Mouse (Mus musculus): ENCODE measurements at regions not wholly inside any gene's neighbourhood (a gene's known extent, or its start where the extent isn't known, plus 50 kb on each side); places are given as distances from the start of the nearest gene placed in this dataset.

GRCm38 (mm10) chr6:100439071-100439737, 151.9 kb upstream of the Rybp start:
- peak overlapping the region; percentile 27 for H3K4me3 ChIP-seq (ENCODE audit: low read length)
- no peak overlapping the region; the same call in 1 of the 2 replicates for H3K9ac ChIP-seq (replicated peaks; ENCODE audit: low read length)
- H3K36me3 ChIP-seq (ENCODE audit: insufficient read depth, low read length), result no peaks in the 10 kb centered on the region
- H3K4me1 ChIP-seq (ENCODE audit: insufficient read depth, low read length), result peaks cover 8% of the 10 kb centered on the region
- H3K27me3 ChIP-seq (ENCODE audit: insufficient read depth, low read length), result no peaks in the 10 kb centered on the region
- no peak overlapping the region for H3K27ac ChIP-seq
- ATAC-seq, result peak; percentile 11; the same call in 1 of the 2 replicates
- H3K4me2 ChIP-seq (ENCODE audit: low read depth, low read length), result peak overlapping the region; percentile 53
- 8% methylated on average over 8 of the region's 8 CpGs for WGBS
- DNase-seq (ENCODE audit: low spot score), result no peak
- TF ChIP-seq CTCF (IDR thresholded peaks at IDR 0.05; ENCODE audit: low read depth), result no peak
- H3K9me3 ChIP-seq (ENCODE audit: low read length), result no peaks in the 10 kb centered on the region

- Histone ChIP-seq H3K4me2 (ENCODE audit: low read depth, low read length) (peak overlapping the region; percentile 53), H3K27ac (no peak overlapping the region), H3K9ac (replicated peaks; ENCODE audit: low read length) (no peak overlapping the region; the same call in 1 of the 2 replicates), H3K36me3 (ENCODE audit: insufficient read depth, low read length) (no peaks in the 10 kb centered on the region), H3K4me1 (ENCODE audit: insufficient read depth, low read length) (peaks cover 8% of the 10 kb centered on the region), H3K9me3 (ENCODE audit: low read length) (no peaks in the 10 kb centered on the region), H3K4me3 (ENCODE audit: low read length) (peak overlapping the region; percentile 27), H3K27me3 (ENCODE audit: insufficient read depth, low read length) (no peaks in the 10 kb centered on the region)
- TF ChIP-seq CTCF (IDR thresholded peaks at IDR 0.05; ENCODE audit: low read depth), result no peak
- DNase-seq (ENCODE audit: low spot score) (peak; percentile 62), ATAC-seq (peak; percentile 76)
- WGBS, result 2% methylated on average over 13 of the region's 13 CpGs
These were observed 151.3 kb upstream of the Rybp start for GRCm38 (mm10) chr6:100438511-100438991.

DNA sequence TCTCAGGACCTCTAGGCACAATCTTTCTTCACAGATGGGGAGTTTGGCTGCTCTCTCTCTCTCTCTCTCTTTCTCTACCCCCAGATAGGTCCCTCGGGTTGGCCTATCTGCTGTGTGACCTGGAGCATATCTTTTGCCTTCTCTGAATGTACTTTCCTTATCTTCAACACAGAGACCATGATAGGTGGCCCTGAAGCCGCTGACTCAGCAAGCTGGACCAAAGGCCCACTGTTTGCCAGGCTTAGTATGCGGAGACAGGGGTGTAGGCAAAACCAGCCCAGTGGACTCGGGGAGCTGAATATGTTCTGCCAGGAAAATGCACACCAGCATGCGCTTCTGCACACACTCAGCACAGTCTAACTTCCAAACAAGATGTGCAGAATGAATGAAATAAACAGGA, 150.7 kb upstream of the Rybp start:
- Histone ChIP-seq H3K4me1 (ENCODE audit: insufficient read depth, low read length) (peaks cover 8% of the 10 kb centered on the region), H3K9me3 (ENCODE audit: low read length) (no peaks in the 10 kb centered on the region), H3K4me3 (ENCODE audit: low read length) (no peak overlapping the region), H3K9ac (replicated peaks; ENCODE audit: low read length) (no peak overlapping the region), H3K4me2 (ENCODE audit: low read depth, low read length) (peak overlapping the region; percentile 53; the same call in 1 of the 2 replicates), H3K27me3 (ENCODE audit: insufficient read depth, low read length) (no peaks in the 10 kb centered on the region), H3K27ac (no peak overlapping the region), H3K36me3 (ENCODE audit: insufficient read depth, low read length) (no peaks in the 10 kb centered on the region)
- ATAC-seq (no peak), DNase-seq (ENCODE audit: low spot score) (no peak)
- 42% methylated on average over 5 of the region's 5 CpGs for WGBS
- TF ChIP-seq CTCF (IDR thresholded peaks at IDR 0.05; ENCODE audit: low read depth), result no peak

- no peaks in the 10 kb centered on the region for H3K36me3 ChIP-seq (ENCODE audit: insufficient read depth, low read length)
- 86% methylated on average over 2 of the region's 2 CpGs for WGBS
- ATAC-seq, result no peak
These were observed 149.2 kb upstream of the Rybp start for GRCm38 (mm10) chr6:100436507-100436906.

DNA sequence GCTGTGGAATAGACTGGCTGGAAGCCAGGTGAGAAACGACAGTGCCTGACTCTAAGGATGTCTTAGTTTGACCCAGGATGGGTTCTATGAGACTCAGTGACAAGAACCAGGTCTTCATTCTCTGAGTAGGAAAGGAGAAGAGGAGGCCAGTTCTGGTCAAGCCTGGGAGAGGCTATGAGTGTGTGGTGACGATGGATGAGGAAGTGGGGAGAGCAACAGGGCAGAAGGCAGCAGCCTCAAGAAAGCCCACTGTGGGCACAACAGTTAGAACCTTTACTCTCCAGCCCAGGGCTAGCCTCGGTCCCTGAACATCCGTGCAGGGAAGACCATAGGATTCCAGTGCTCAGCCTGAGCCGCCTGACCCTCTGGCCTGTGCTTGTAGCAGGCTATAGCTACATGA, 147.9 kb upstream of the Rybp start:
- 52% methylated on average over 5 of the region's 5 CpGs for WGBS
- H3K4me2 ChIP-seq (ENCODE audit: low read depth, low read length), result no peak overlapping the region
- DNase-seq (ENCODE audit: low spot score) (no peak), ATAC-seq (no peak)
- TF ChIP-seq CTCF (IDR thresholded peaks at IDR 0.05; ENCODE audit: low read depth), result no peak
- H3K36me3 ChIP-seq (ENCODE audit: insufficient read depth, low read length), result no peaks in the 10 kb centered on the region
- no peak overlapping the region for H3K27ac ChIP-seq
- H3K9me3 ChIP-seq (ENCODE audit: low read length), result no peaks in the 10 kb centered on the region
- no peaks in the 10 kb centered on the region for H3K27me3 ChIP-seq (ENCODE audit: insufficient read depth, low read length)
- H3K4me1 ChIP-seq (ENCODE audit: insufficient read depth, low read length), result peaks cover 8% of the 10 kb centered on the region
- no peak overlapping the region for H3K4me3 ChIP-seq (ENCODE audit: low read length)
- H3K9ac ChIP-seq (replicated peaks; ENCODE audit: low read length), result no peak overlapping the region

More at GRCm38 (mm10) chr6:100436507-100436906, 149.2 kb upstream of the Rybp start:
- Histone ChIP-seq H3K27me3 (ENCODE audit: insufficient read depth, low read length) (no peaks in the 10 kb centered on the region), H3K4me3 (ENCODE audit: low read length) (no peak overlapping the region), H3K9me3 (ENCODE audit: low read length) (no peaks in the 10 kb centered on the region), H3K27ac (no peak overlapping the region), H3K4me2 (ENCODE audit: low read depth, low read length) (no peak overlapping the region), H3K4me1 (ENCODE audit: insufficient read depth, low read length) (peaks cover 8% of the 10 kb centered on the region), H3K9ac (replicated peaks; ENCODE audit: low read length) (no peak overlapping the region)
- DNase-seq (ENCODE audit: low spot score), result no peak
- TF ChIP-seq CTCF (IDR thresholded peaks at IDR 0.05; ENCODE audit: low read depth), result no peak

- ATAC-seq, result 0 out of 2 replicates have a peak, but pooled peaks have one; percentile 28
- H3K27me3 ChIP-seq (ENCODE audit: insufficient read depth, low read length), result no peaks in the 10 kb centered on the region
- WGBS, result 27% methylated on average over 9 of the region's 9 CpGs
- H3K4me2 ChIP-seq (ENCODE audit: low read depth, low read length), result no peak overlapping the region
- H3K4me3 ChIP-seq (ENCODE audit: low read length), result no peak overlapping the region
- no peak for DNase-seq (ENCODE audit: low spot score)
- no peak overlapping the region for H3K9ac ChIP-seq (replicated peaks; ENCODE audit: low read length)
- H3K9me3 ChIP-seq (ENCODE audit: low read length), result no peaks in the 10 kb centered on the region
- peaks cover 5% of the 10 kb centered on the region; the same call in 1 of the 2 replicates for H3K4me1 ChIP-seq (ENCODE audit: insufficient read depth, low read length)
- no peaks in the 10 kb centered on the region for H3K36me3 ChIP-seq (ENCODE audit: insufficient read depth, low read length)
- TF ChIP-seq CTCF (IDR thresholded peaks at IDR 0.05; ENCODE audit: low read depth), result no peak
- H3K27ac ChIP-seq, result no peak overlapping the region
These were observed 146.2 kb upstream of the Rybp start for GRCm38 (mm10) chr6:100433534-100433867.
